Mouse (Mus musculus) hindbrain, embryonic 12.5 days (tissue): ENCODE measurements around the gene Celf2. TPM values are rescaled to one million over a fixed set of nuclear protein-coding genes. Genes with fewer than 3 reads are reported as not detected.
"Not testable (repeated sequence)": the region's sequence is repeated elsewhere in the genome, so short reads cannot be mapped to it uniquely, and the experiment has no call there.

Experiments
- ATAC-seq: fragments of 200-750 bp; cut with Nextera tagmentation; 2 replicates; pipeline ENCODE4 v1.8.0; 2017; ENCODE audit warnings: moderate TSS enrichment; ENCODE audit not compliant: low FRiP score
- H3K27ac ChIP-seq: fragments of 300-500 bp; sonication (generic); 2 replicates; pipeline ENCODE4 v1.5.1; 2016; ENCODE audit warnings: mild to moderate bottlenecking
- H3K27me3 ChIP-seq: fragments of 300-500 bp; sonication (generic); 2 replicates; pipeline ENCODE4 v1.6.1; 2016; ENCODE audit warnings: mild to moderate bottlenecking
- H3K36me3 ChIP-seq: fragments of 300-500 bp; sonication (generic); 2 replicates; pipeline ENCODE4 v1.6.1; 2016; ENCODE audit warnings: mild to moderate bottlenecking
- H3K4me1 ChIP-seq: fragments of 300-500 bp; sonication (generic); 2 replicates; pipeline ENCODE4 v1.6.1; 2016
- H3K4me2 ChIP-seq: fragments of 300-500 bp; sonication (generic); replicated peaks from 2 replicates; pipeline ENCODE4 v1.6.1; 2016; ENCODE audit warnings: mild to moderate bottlenecking
- H3K4me3 ChIP-seq: fragments of 300-500 bp; sonication (generic); 2 replicates; pipeline ENCODE4 v1.5.1; 2016; ENCODE audit warnings: mild to moderate bottlenecking
- H3K9ac ChIP-seq: fragments of 300-500 bp; sonication (generic); 2 replicates; pipeline ENCODE4 v1.6.1; 2016; ENCODE audit warnings: mild to moderate bottlenecking, moderate library complexity
- H3K9me3 ChIP-seq: fragments of 300-500 bp; sonication (generic); replicated peaks from 2 replicates; pipeline ENCODE4 v1.6.1; 2016; ENCODE audit warnings: mild to moderate bottlenecking
- WGBS: fragments of 180-500 bp; shearing (Covaris S2); methylation state at CpG from one replicate; pipeline ENCODE4 v1.1.7; 2016; 5-methylcytosine and 5-hydroxymethylcytosine counted together
- polyA plus RNA-seq: library from polyadenylated mRNA; unstranded; fragments of >200 nt; fragmentation: Nextera tagmentation; extraction: Ambion mirVana; gene quantifications from 2 replicates; pipeline ENCODE4 v1.2.1, GENCODE M21; 2016

Gene Celf2
- polyA plus RNA-seq, 1 experiment from 2014 or later = 108 TPM

- peaks cover 19% of the 10 kb centered on the region for H3K4me1 ChIP-seq
- H3K4me2 ChIP-seq = no peak overlapping the region
- H3K27ac ChIP-seq = peak overlapping the region; percentile 57; the same call in 1 of the 2 replicates
- H3K4me3 ChIP-seq = no peak overlapping the region
- no peaks in the 10 kb centered on the region for H3K36me3 ChIP-seq
- H3K9me3 ChIP-seq = no peaks in the 10 kb centered on the region
- no peaks in the 10 kb centered on the region for H3K27me3 ChIP-seq
- H3K9ac ChIP-seq = no peak overlapping the region
- 15% methylated on average over 2 of the region's 2 CpGs for WGBS
- peak; percentile 77 for ATAC-seq
These were observed 199.1 kb downstream of the Celf2 start for GRCm38 (mm10) chr2:7310129-7310839.

GRCm38 (mm10) chr2:7309324-7309723 is 200.0 kb downstream of the Celf2 start:
- H3K27ac ChIP-seq = 0 out of 2 replicates have a peak overlapping the region, but pooled peaks have one; percentile 44
- no peak overlapping the region for H3K4me3 ChIP-seq
- no peak for ATAC-seq
- H3K9me3 ChIP-seq = no peaks in the 10 kb centered on the region
- H3K4me1 ChIP-seq = peaks cover 19% of the 10 kb centered on the region
- H3K36me3 ChIP-seq = no peaks in the 10 kb centered on the region
- H3K27me3 ChIP-seq = no peaks in the 10 kb centered on the region
- WGBS = 59% methylated on average over 1 of the region's 1 CpGs
- H3K9ac ChIP-seq = no peak overlapping the region
- H3K4me2 ChIP-seq = no peak overlapping the region

- Histone ChIP-seq H3K4me1 (peaks cover 19% of the 10 kb centered on the region), H3K9ac (no peak overlapping the region), H3K9me3 (no peaks in the 10 kb centered on the region), H3K4me2 (no peak overlapping the region), H3K27me3 (no peaks in the 10 kb centered on the region), H3K27ac (no peak overlapping the region), H3K4me3 (no peak overlapping the region), H3K36me3 (no peaks in the 10 kb centered on the region)
- WGBS = 33% methylated on average over 1 of the region's 1 CpGs
- no peak for ATAC-seq
These were observed 200.6 kb downstream of the Celf2 start for GRCm38 (mm10) chr2:7308731-7309130.

GRCm38 (mm10) chr2:7287434-7287833 is 221.9 kb downstream of the Celf2 start:
- no peaks in the 10 kb centered on the region for H3K9me3 ChIP-seq
- H3K27ac ChIP-seq = no peak overlapping the region
- no peaks in the 10 kb centered on the region for H3K4me1 ChIP-seq
- ATAC-seq = no peak
- no peaks in the 10 kb centered on the region for H3K27me3 ChIP-seq
- 88% methylated on average over 3 of the region's 3 CpGs for WGBS
- no peak overlapping the region for H3K4me2 ChIP-seq
- H3K4me3 ChIP-seq = no peak overlapping the region
- H3K36me3 ChIP-seq = no peaks in the 10 kb centered on the region
- no peak overlapping the region for H3K9ac ChIP-seq

- Histone ChIP-seq H3K27me3 (no peaks in the 10 kb centered on the region), H3K4me2 (no peak overlapping the region), H3K9me3 (no peaks in the 10 kb centered on the region), H3K4me1 (0 out of 2 replicates have a peak, but pooled peaks cover 3% of the 10 kb centered on the region), H3K36me3 (no peaks in the 10 kb centered on the region), H3K9ac (no peak overlapping the region), H3K27ac (no peak overlapping the region), H3K4me3 (no peak overlapping the region)
- 59% methylated on average over 4 of the region's 4 CpGs for WGBS
- ATAC-seq = peak; percentile 50; the same call in 1 of the 2 replicates
These were observed 236.1 kb downstream of the Celf2 start for GRCm38 (mm10) chr2:7273214-7273613.

GRCm38 (mm10) chr2:7270051-7270450 is 239.3 kb downstream of the Celf2 start:
- ATAC-seq = no peak
- H3K9me3 ChIP-seq = no peaks in the 10 kb centered on the region
- no peak overlapping the region for H3K27ac ChIP-seq
- H3K36me3 ChIP-seq = no peaks in the 10 kb centered on the region
- no peaks in the 10 kb centered on the region for H3K27me3 ChIP-seq
- no peak overlapping the region for H3K9ac ChIP-seq
- H3K4me2 ChIP-seq = no peak overlapping the region
- H3K4me1 ChIP-seq = 0 out of 2 replicates have a peak, but pooled peaks cover 3% of the 10 kb centered on the region
- WGBS = 71% methylated on average over 7 of the region's 7 CpGs
- H3K4me3 ChIP-seq = no peak overlapping the region

GRCm38 (mm10) chr2:7267166-7267565 is 242.2 kb downstream of the Celf2 start:
- H3K36me3 ChIP-seq = no peaks in the 10 kb centered on the region
- no peak overlapping the region for H3K4me3 ChIP-seq
- no peak overlapping the region for H3K4me2 ChIP-seq
- H3K9ac ChIP-seq = no peak overlapping the region
- H3K9me3 ChIP-seq = no peaks in the 10 kb centered on the region
- no peak for ATAC-seq
- H3K4me1 ChIP-seq = no peaks in the 10 kb centered on the region
- WGBS = 89% methylated on average over 4 of the region's 4 CpGs
- H3K27ac ChIP-seq = no peak overlapping the region
- no peaks in the 10 kb centered on the region for H3K27me3 ChIP-seq

- ATAC-seq, H3K4me1 ChIP-seq, H3K4me2 ChIP-seq, H3K4me3 ChIP-seq, H3K36me3 ChIP-seq, H3K9me3 ChIP-seq, H3K9ac ChIP-seq, H3K27me3 ChIP-seq, H3K27ac ChIP-seq: not testable (repeated sequence)
These were observed 246.7 kb downstream of the Celf2 start for GRCm38 (mm10) chr2:7262668-7263067.

- WGBS = 84% methylated on average over 4 of the region's 4 CpGs
- H3K27me3 ChIP-seq = no peaks in the 10 kb centered on the region
- H3K4me3 ChIP-seq = no peak overlapping the region
- H3K36me3 ChIP-seq = no peaks in the 10 kb centered on the region
- H3K9ac ChIP-seq = no peak overlapping the region
- no peaks in the 10 kb centered on the region for H3K9me3 ChIP-seq
- no peaks in the 10 kb centered on the region for H3K4me1 ChIP-seq
- H3K4me2 ChIP-seq = no peak overlapping the region
- H3K27ac ChIP-seq = no peak overlapping the region
- ATAC-seq = no peak
These were observed 249.2 kb downstream of the Celf2 start for GRCm38 (mm10) chr2:7260186-7260585.

GRCm38 (mm10) chr2:7259616-7260015 is 249.7 kb downstream of the Celf2 start:
- H3K27ac ChIP-seq = no peak overlapping the region
- H3K4me3 ChIP-seq = no peak overlapping the region
- no peak for ATAC-seq
- H3K36me3 ChIP-seq = no peaks in the 10 kb centered on the region
- no peak overlapping the region for H3K4me2 ChIP-seq
- no peak overlapping the region for H3K9ac ChIP-seq
- no peaks in the 10 kb centered on the region for H3K27me3 ChIP-seq
- 77% methylated on average over 3 of the region's 4 CpGs for WGBS
- no peaks in the 10 kb centered on the region for H3K9me3 ChIP-seq
- no peaks in the 10 kb centered on the region for H3K4me1 ChIP-seq

- Histone ChIP-seq H3K4me1 (no peaks in the 10 kb centered on the region), H3K27ac (no peak overlapping the region), H3K9me3 (no peaks in the 10 kb centered on the region), H3K4me3 (no peak overlapping the region), H3K36me3 (no peaks in the 10 kb centered on the region), H3K9ac (no peak overlapping the region), H3K4me2 (no peak overlapping the region), H3K27me3 (no peaks in the 10 kb centered on the region)
- no peak for ATAC-seq
- 84% methylated on average over 1 of the region's 1 CpGs for WGBS
These were observed 253.3 kb downstream of the Celf2 start for GRCm38 (mm10) chr2:7256023-7256422.

- no peaks in the 10 kb centered on the region for H3K36me3 ChIP-seq
- 84% methylated on average over 3 of the region's 3 CpGs for WGBS
- no peak overlapping the region for H3K9ac ChIP-seq
- no peak overlapping the region for H3K4me3 ChIP-seq
- no peaks in the 10 kb centered on the region for H3K9me3 ChIP-seq
- H3K27me3 ChIP-seq = no peaks in the 10 kb centered on the region
- no peak for ATAC-seq
- no peak overlapping the region for H3K4me2 ChIP-seq
- H3K27ac ChIP-seq = no peak overlapping the region
- no peaks in the 10 kb centered on the region for H3K4me1 ChIP-seq
These were observed 254.0 kb downstream of the Celf2 start for GRCm38 (mm10) chr2:7255386-7255785.

GRCm38 (mm10) chr2:7250314-7250713 is 259.0 kb downstream of the Celf2 start:
- H3K27ac ChIP-seq = no peak overlapping the region
- H3K4me1 ChIP-seq = no peaks in the 10 kb centered on the region
- WGBS = 76% methylated on average over 2 of the region's 2 CpGs
- H3K36me3 ChIP-seq = no peaks in the 10 kb centered on the region
- H3K4me2 ChIP-seq = no peak overlapping the region
- no peaks in the 10 kb centered on the region for H3K27me3 ChIP-seq
- no peak overlapping the region for H3K9ac ChIP-seq
- no peak overlapping the region for H3K4me3 ChIP-seq
- no peaks in the 10 kb centered on the region for H3K9me3 ChIP-seq
- ATAC-seq = no peak
